Mouse (Mus musculus): ENCODE results near the gene Myh7b.

Myh7b gene

GRCm38 (mm10) chr2:155610978-155611377 lies at the start of gene Myh7b:
Gene Myh7b (plus strand): TSS chr2:155611212.
- DNase-seq, result no peak

- DNase-seq, result no peak
These were observed 48.8 kb upstream of the Myh7b start for GRCm38 (mm10) chr2:155562209-155562608.

- DNase-seq, result no peak
These were observed 48.1 kb upstream of the Myh7b start for GRCm38 (mm10) chr2:155562934-155563333.

- no peak for DNase-seq
These were observed 43.3 kb upstream of the Myh7b start for GRCm38 (mm10) chr2:155567751-155568150.

- no peak for DNase-seq
These were observed 41.7 kb upstream of the Myh7b start for GRCm38 (mm10) chr2:155569223-155569807.

GRCm38 (mm10) chr2:155573001-155573400 lies 38.0 kb upstream of the Myh7b start:
- DNase-seq, result no peak

- DNase-seq, result no peak
These were observed 37.0 kb upstream of the Myh7b start for GRCm38 (mm10) chr2:155573996-155574395.

GRCm38 (mm10) chr2:155574700-155575099 lies 36.3 kb upstream of the Myh7b start:
- DNase-seq, result no peak

- no peak for DNase-seq
These were observed 34.4 kb upstream of the Myh7b start for GRCm38 (mm10) chr2:155576656-155577055.

- DNase-seq, result no peak
These were observed 30.7 kb upstream of the Myh7b start for GRCm38 (mm10) chr2:155580331-155580730.

- no peak for DNase-seq
These were observed 28.5 kb upstream of the Myh7b start for GRCm38 (mm10) chr2:155582384-155582995.

- DNase-seq, result no peak
These were observed 28.0 kb upstream of the Myh7b start for GRCm38 (mm10) chr2:155582996-155583395.

- peak in 1 of 2 experiments; percentile 13 for DNase-seq
These were observed 27.0 kb upstream of the Myh7b start for GRCm38 (mm10) chr2:155583927-155584530.

GRCm38 (mm10) chr2:155585082-155585481 lies 25.9 kb upstream of the Myh7b start:
- no peak for DNase-seq

GRCm38 (mm10) chr2:155585486-155585885 lies 25.5 kb upstream of the Myh7b start:
- DNase-seq, result no peak

- no peak for DNase-seq
These were observed 22.9 kb upstream of the Myh7b start for GRCm38 (mm10) chr2:155588136-155588535.

- DNase-seq, result no peak
These were observed 21.5 kb upstream of the Myh7b start for GRCm38 (mm10) chr2:155589521-155589920.

- DNase-seq, result no peak
These were observed 20.1 kb upstream of the Myh7b start for GRCm38 (mm10) chr2:155590876-155591275.

GRCm38 (mm10) chr2:155591676-155592075 lies 19.3 kb upstream of the Myh7b start:
- DNase-seq, result no peak

GRCm38 (mm10) chr2:155592137-155592853 lies 18.7 kb upstream of the Myh7b start, which contains the start of gene Gss:
Gene Gss (minus strand): TSS chr2:155592810.
- DNase-seq, result peak; percentile 90 to 91

GRCm38 (mm10) chr2:155592854-155593283 lies 18.1 kb upstream of the Myh7b start:
- no peak for DNase-seq

GRCm38 (mm10) chr2:155595516-155595915 lies 15.5 kb upstream of the Myh7b start:
- DNase-seq, result no peak

GRCm38 (mm10) chr2:155603707-155604106 lies 7.3 kb upstream of the Myh7b start:
- no peak for DNase-seq
